Mouse (Mus musculus): ENCODE data around the gene Susd1.

GRCm38 (mm10) chr4:59282699-59283487 lies 155.5 kb downstream of the Susd1 start:
- TF ChIP-seq MAX (IDR thresholded peaks at IDR 0.05; ENCODE audit: low read length), result no peak
- TF ChIP-seq CTCF (IDR thresholded peaks at IDR 0.05 in 2 of 3, conservative IDR thresholded peaks at IDR 0.05 in 1 of 3; ENCODE audit: control insufficient read depth in 1 of 3, insufficient read depth in 1 of 3, low read depth in 2 of 3, low read length in 3 of 3, poor library complexity in 1 of 3, severe bottlenecking in 1 of 3), result no peak
- no peak for TF ChIP-seq HCFC1 (IDR thresholded peaks at IDR 0.05; ENCODE audit: low read depth, low read length)

All from MEL (cell line).